Mouse (Mus musculus) megakaryocyte, embryonic 14.5 days (primary cell): ENCODE results near the gene Gm49361.

Experiments used
- FLI1 ChIP-seq: IDR thresholded peaks from 2 replicates; pipeline ENCODE4 v1.6.1; 2012; ENCODE audit warnings: low read length, inconsistent platforms, mixed read lengths
- GATA1 ChIP-seq: IDR thresholded peaks from 3 replicates; pipeline ENCODE4 v1.6.1; 2012; ENCODE audit warnings: mixed read lengths, low read length, inconsistent platforms, borderline replicate concordance

GRCm38 (mm10) chr14:57639153-57639552, 106.8 kb downstream of the Gm49361 start:
- TF ChIP-seq GATA1, result no peak
- TF ChIP-seq FLI1, result no peak
